Mouse (Mus musculus) olfactory bulb, adult 2 months (tissue): ENCODE data around the gene Rap1gap2. TPM values are rescaled to one million over a fixed set of nuclear protein-coding genes. Genes with fewer than 3 reads are reported as not detected.

Source experiments
- H3K27ac ChIP-seq: fragments of 200-500 bp; 2 replicates; pipeline ENCODE4 v1.5.1; 2012; ENCODE audit warnings: low read depth, low read length; ENCODE audit not compliant: insufficient read depth
- H3K4me1 ChIP-seq: fragments of 200-500 bp; 2 replicates; pipeline ENCODE4 v1.6.1; 2012; ENCODE audit warnings: low read length; ENCODE audit not compliant: control insufficient read depth, insufficient read depth
- H3K4me3 ChIP-seq: fragments of 200-500 bp; 2 replicates; pipeline ENCODE4 v1.5.1; 2012; ENCODE audit warnings: mild to moderate bottlenecking, low read depth, low read length, moderate library complexity; ENCODE audit not compliant: insufficient read depth
- CTCF ChIP-seq: fragments of 200-500 bp; IDR thresholded peaks from 2 replicates; pipeline ENCODE4 v1.5.1; 2012; ENCODE audit warnings: low read depth, mild to moderate bottlenecking, low read length, moderate library complexity; ENCODE audit not compliant: insufficient read depth
- POLR2A ChIP-seq: fragments of 200-500 bp; IDR thresholded peaks from 2 replicates; pipeline ENCODE4 v1.6.1; 2012; ENCODE audit warnings: mild to moderate bottlenecking, low read depth, low read length, moderate library complexity; ENCODE audit not compliant: insufficient read depth
- WGBS: fragments of 180-500 bp; shearing (Covaris S2); methylation state at CpG from one replicate; pipeline ENCODE4 v1.1.7; 2018; 5-methylcytosine and 5-hydroxymethylcytosine counted together
- polyA plus RNA-seq: library from polyadenylated mRNA; stranded (reverse); fragments of >200 nt; gene quantifications from 2 replicates; pipeline ENCODE4 v1.2.4, GENCODE M21; 2012; ENCODE audit warnings: low replicate concordance; ENCODE audit not compliant: missing spikeins, insufficient read depth, insufficient read length

Rap1gap2 gene
- polyA plus RNA-seq, 1 experiment = not detected

- WGBS = 76% methylated on average over 3 of the region's 3 CpGs
- TF ChIP-seq CTCF (no peak), POLR2A (no peak)
- H3K4me3 ChIP-seq = no peak overlapping the region
- no peak overlapping the region for H3K27ac ChIP-seq
- H3K4me1 ChIP-seq = peaks cover 32% of the 10 kb centered on the region
Measured at GRCm38 (mm10) chr11:74520201-74520600, 90.5 kb downstream of the Rap1gap2 start.

GRCm38 (mm10) chr11:74516112-74516511, 94.6 kb downstream of the Rap1gap2 start:
- TF ChIP-seq CTCF (no peak), POLR2A (no peak)
- 64% methylated on average over 5 of the region's 5 CpGs for WGBS
- peaks cover 15% of the 10 kb centered on the region for H3K4me1 ChIP-seq

DNA sequence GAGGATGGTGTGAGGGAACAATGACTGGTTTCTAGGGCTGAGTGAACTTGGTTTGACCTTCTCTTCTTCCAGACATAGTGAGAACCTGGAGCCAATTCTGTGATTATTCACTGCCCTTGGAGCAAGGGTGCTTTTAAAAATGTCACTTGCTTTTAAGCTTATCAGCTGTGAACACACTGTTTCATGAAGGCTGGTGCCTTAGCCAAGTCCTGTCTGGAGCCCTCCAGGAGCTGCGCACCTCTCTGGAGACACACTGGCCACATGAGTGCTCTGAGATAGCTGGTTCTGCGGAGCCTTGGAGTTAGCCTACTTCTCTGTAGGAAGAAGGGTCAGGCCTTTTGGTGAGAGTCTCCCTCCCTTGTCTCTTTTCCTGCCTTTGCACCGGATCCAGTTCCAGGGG, 95.7 kb downstream of the Rap1gap2 start:
- WGBS = 89% methylated on average over 3 of the region's 3 CpGs
- no peak for TF ChIP-seq POLR2A
- TF ChIP-seq CTCF = no peak
- H3K27ac ChIP-seq = no peak overlapping the region

More at GRCm38 (mm10) chr11:74516112-74516511, 94.6 kb downstream of the Rap1gap2 start:
- Histone ChIP-seq H3K27ac (no peak overlapping the region), H3K4me3 (no peak overlapping the region)

DNA sequence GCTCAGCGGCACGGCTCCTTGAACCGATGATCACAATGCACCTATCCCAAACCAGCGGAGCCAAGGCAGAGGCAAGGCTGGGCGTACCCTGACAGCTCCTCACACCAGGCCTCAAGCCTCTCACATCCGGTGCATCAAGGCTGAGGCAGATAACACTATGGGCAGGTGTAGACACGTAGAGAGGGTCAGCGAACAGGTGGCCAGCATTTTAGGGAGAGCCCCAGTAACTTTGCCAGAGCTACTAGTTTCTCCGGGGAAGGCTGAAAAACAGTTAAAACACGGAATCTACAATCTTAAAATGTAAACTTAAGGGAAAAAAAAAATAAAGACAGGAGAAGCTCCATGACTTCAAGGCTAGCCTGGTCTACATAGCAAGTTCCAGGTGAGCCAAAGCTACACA, 98.1 kb downstream of the Rap1gap2 start:
- Histone ChIP-seq H3K4me3 (no peak overlapping the region), H3K4me1 (peaks cover 10% of the 10 kb centered on the region), H3K27ac (no peak overlapping the region)
- TF ChIP-seq CTCF (no peak), POLR2A (no peak)
- 94% methylated on average over 10 of the region's 10 CpGs for WGBS

More for the DNA sequence above, 95.7 kb downstream of the Rap1gap2 start:
- no peak overlapping the region for H3K4me3 ChIP-seq
- H3K4me1 ChIP-seq = peaks cover 15% of the 10 kb centered on the region

DNA sequence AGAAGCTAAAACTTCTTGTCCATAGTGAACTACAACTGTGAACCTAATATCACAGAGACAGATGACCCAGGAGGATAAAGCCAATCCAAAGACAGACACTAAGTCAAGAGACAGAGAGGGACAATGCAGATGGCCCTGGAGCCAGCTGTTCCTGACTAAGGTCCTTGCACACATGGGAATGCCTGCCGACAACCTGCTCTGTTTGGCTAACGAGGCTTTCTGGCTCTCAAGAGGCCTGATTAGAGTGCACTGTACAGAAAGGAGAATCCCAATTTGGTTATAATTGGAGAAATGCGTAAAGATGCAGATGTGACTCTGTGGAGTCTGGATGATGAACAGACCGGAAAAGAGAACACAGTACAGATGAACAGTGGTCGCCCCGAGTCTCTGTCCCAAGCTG, 104.4 kb downstream of the Rap1gap2 start:
- H3K4me1 ChIP-seq = peaks cover 5% of the 10 kb centered on the region; the same call in 1 of the 2 replicates
- 76% methylated on average over 6 of the region's 6 CpGs for WGBS
- H3K27ac ChIP-seq = no peak overlapping the region
- TF ChIP-seq CTCF = no peak
- TF ChIP-seq POLR2A = no peak
- no peak overlapping the region for H3K4me3 ChIP-seq

- no peak overlapping the region for H3K4me3 ChIP-seq
- WGBS = 85% methylated on average over 8 of the region's 8 CpGs
Measured at GRCm38 (mm10) chr11:74502485-74502884, 108.2 kb downstream of the Rap1gap2 start.

DNA sequence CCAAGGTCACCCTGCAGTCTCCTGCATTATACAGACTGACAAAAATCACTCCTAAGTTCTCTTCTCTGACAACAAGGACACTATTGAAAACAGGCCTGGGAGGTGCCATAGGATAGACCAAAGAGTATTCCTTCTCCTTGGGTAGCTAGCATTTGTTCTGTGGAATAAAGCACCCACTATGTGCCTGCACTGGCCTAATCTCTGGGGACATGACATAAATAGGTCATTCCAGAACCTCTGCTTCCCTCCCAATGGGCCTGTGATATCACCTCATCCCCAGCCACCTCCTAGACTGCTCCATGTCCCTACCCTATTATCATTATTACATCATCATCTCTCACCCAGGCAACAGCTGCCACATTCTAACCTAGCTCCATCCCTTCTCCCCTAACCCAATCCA, 108.7 kb downstream of the Rap1gap2 start:
- TF ChIP-seq CTCF = no peak

More at GRCm38 (mm10) chr11:74502485-74502884, 108.2 kb downstream of the Rap1gap2 start:
- no peak for TF ChIP-seq CTCF
- no peak for TF ChIP-seq POLR2A
- Histone ChIP-seq H3K4me1 (peaks cover 18% of the 10 kb centered on the region), H3K27ac (no peak overlapping the region)

GRCm38 (mm10) chr11:74501061-74501460, 109.7 kb downstream of the Rap1gap2 start:
- 55% methylated on average over 3 of the region's 3 CpGs for WGBS
- TF ChIP-seq CTCF (no peak), POLR2A (no peak)

More for the DNA sequence above, 108.7 kb downstream of the Rap1gap2 start:
- Histone ChIP-seq H3K27ac (no peak overlapping the region), H3K4me3 (no peak overlapping the region), H3K4me1 (peaks cover 17% of the 10 kb centered on the region)

DNA sequence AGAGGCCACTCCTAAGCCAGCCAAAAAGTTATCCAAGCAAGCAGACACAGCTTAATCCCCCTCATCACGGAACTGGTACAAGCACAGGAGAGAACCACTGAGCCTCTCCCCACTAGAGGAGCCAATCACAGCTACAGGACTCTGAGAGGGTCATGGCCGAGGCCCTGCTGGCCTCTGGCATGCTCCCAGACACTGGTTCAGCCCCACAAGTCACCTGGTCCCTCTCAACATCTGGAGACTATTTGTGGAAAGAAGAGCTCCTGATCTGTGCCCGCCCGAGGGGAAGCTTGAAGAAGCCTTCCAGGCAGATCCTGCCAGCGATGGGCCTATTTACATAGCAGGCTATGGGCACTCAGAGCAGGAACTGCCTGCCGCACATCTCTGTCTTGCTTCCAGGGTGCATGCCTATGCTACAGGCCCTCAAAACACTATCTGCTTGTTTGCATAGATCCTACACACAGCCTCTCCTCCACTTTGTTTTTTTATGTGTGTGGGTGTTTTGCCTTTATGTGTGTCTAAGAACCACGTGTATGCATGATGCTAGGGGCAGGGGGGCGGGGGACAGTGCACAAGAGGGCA, 111.1 kb downstream of the Rap1gap2 start:
- Histone ChIP-seq H3K4me3 (no peak overlapping the region), H3K4me1 (peaks cover 14% of the 10 kb centered on the region), H3K27ac (peak overlapping the region; percentile 4)
- TF ChIP-seq POLR2A (no peak), CTCF (no peak)
- 41% methylated on average over 8 of the region's 8 CpGs for WGBS

More at GRCm38 (mm10) chr11:74501061-74501460, 109.7 kb downstream of the Rap1gap2 start:
- no peak overlapping the region for H3K4me3 ChIP-seq
- H3K4me1 ChIP-seq = peaks cover 14% of the 10 kb centered on the region
- H3K27ac ChIP-seq = no peak overlapping the region
